Mouse (Mus musculus): Measurements from ENCODE around the gene Gprc6a.

Gene Gprc6a

GRCm38 (mm10) chr10:51590139-51590574 lies 41.1 kb downstream of the Gprc6a start, which contains the start of gene Fam162b:
Gene Fam162b (minus strand): TSS chr10:51590517.
- no peak for DNase-seq (ENCODE audit: low read depth, low spot score)

GRCm38 (mm10) chr10:51584919-51585318 lies 46.3 kb downstream of the Gprc6a start:
- DNase-seq (ENCODE audit: low read depth, low spot score) = no peak

- no peak for DNase-seq (ENCODE audit: low read depth, low spot score)
Observed at GRCm38 (mm10) chr10:51584378-51584777, 46.9 kb downstream of the Gprc6a start.

- DNase-seq (ENCODE audit: low read depth, low spot score) = peak; percentile 33
Observed at GRCm38 (mm10) chr10:51571225-51571996, 59.9 kb downstream of the Gprc6a start.

All from A20 (cell line).